Mouse (Mus musculus): ENCODE measurements around the gene Aph1a. TPM values are rescaled to one million over a fixed set of nuclear protein-coding genes. Genes with fewer than 3 reads are reported as not detected.
"Not testable (repeated sequence)": the region's sequence is repeated elsewhere in the genome, so short reads cannot be mapped to it uniquely, and the experiment has no call there.

The Aph1a gene
- polyA plus RNA-seq, 1 experiment = 96.2 TPM

- no peak for DNase-seq (ENCODE audit: low spot score)
These were observed 23.0 kb downstream of the Aph1a start for GRCm38 (mm10) chr3:95916760-95917159.

GRCm38 (mm10) chr3:95920532-95920931 lies 26.8 kb downstream of the Aph1a start:
- DNase-seq (ENCODE audit: low spot score) = not testable (repeated sequence)

GRCm38 (mm10) chr3:95923429-95923828 lies 29.7 kb downstream of the Aph1a start:
- DNase-seq (ENCODE audit: low spot score) = not testable (repeated sequence)

GRCm38 (mm10) chr3:95924185-95924584 lies 30.4 kb downstream of the Aph1a start:
- no peak for DNase-seq (ENCODE audit: low spot score)

- DNase-seq (ENCODE audit: low spot score) = no peak
These were observed 31.3 kb downstream of the Aph1a start for GRCm38 (mm10) chr3:95925087-95925486.

GRCm38 (mm10) chr3:95928261-95928657 lies 34.5 kb downstream of the Aph1a start:
- DNase-seq (ENCODE audit: low spot score) = no peak

GRCm38 (mm10) chr3:95928658-95929503 lies 35.1 kb downstream of the Aph1a start, which contains the start of gene Anp32e:
Gene Anp32e (plus strand): TSS chr3:95929246.
- peak; percentile 90 for DNase-seq (ENCODE audit: low spot score)

GRCm38 (mm10) chr3:95929581-95930470 lies 36.1 kb downstream of the Aph1a start:
- DNase-seq (ENCODE audit: low spot score) = peak; percentile 55

- no peak for DNase-seq (ENCODE audit: low spot score)
These were observed 36.7 kb downstream of the Aph1a start for GRCm38 (mm10) chr3:95930471-95930789.

GRCm38 (mm10) chr3:95931471-95931870 lies 37.7 kb downstream of the Aph1a start:
- no peak for DNase-seq (ENCODE audit: low spot score)

- DNase-seq (ENCODE audit: low spot score) = no peak
These were observed 38.4 kb downstream of the Aph1a start for GRCm38 (mm10) chr3:95932157-95932556.

- DNase-seq (ENCODE audit: low spot score) = no peak
These were observed 38.8 kb downstream of the Aph1a start for GRCm38 (mm10) chr3:95932566-95932965.

- DNase-seq (ENCODE audit: low spot score) = no peak
These were observed 39.5 kb downstream of the Aph1a start for GRCm38 (mm10) chr3:95933111-95933750.

GRCm38 (mm10) chr3:95934448-95934847 lies 40.7 kb downstream of the Aph1a start:
- DNase-seq (ENCODE audit: low spot score) = no peak

- DNase-seq (ENCODE audit: low spot score) = no peak
These were observed 44.4 kb downstream of the Aph1a start for GRCm38 (mm10) chr3:95938217-95938616.

- DNase-seq (ENCODE audit: low spot score) = no peak
These were observed 45.1 kb downstream of the Aph1a start for GRCm38 (mm10) chr3:95938835-95939234.

GRCm38 (mm10) chr3:95942749-95943148 lies 49.0 kb downstream of the Aph1a start:
- DNase-seq (ENCODE audit: low spot score) = no peak

- no peak for DNase-seq (ENCODE audit: low spot score)
These were observed 49.5 kb downstream of the Aph1a start for GRCm38 (mm10) chr3:95943226-95943625.

- DNase-seq (ENCODE audit: low spot score) = no peak
These were observed 51.0 kb downstream of the Aph1a start for GRCm38 (mm10) chr3:95944742-95945141.

GRCm38 (mm10) chr3:95945731-95946240 lies 52.0 kb downstream of the Aph1a start:
- no peak for DNase-seq (ENCODE audit: low spot score)
